Mouse (Mus musculus): ENCODE results near the gene Crybb1.

Gene Crybb1

DNA sequence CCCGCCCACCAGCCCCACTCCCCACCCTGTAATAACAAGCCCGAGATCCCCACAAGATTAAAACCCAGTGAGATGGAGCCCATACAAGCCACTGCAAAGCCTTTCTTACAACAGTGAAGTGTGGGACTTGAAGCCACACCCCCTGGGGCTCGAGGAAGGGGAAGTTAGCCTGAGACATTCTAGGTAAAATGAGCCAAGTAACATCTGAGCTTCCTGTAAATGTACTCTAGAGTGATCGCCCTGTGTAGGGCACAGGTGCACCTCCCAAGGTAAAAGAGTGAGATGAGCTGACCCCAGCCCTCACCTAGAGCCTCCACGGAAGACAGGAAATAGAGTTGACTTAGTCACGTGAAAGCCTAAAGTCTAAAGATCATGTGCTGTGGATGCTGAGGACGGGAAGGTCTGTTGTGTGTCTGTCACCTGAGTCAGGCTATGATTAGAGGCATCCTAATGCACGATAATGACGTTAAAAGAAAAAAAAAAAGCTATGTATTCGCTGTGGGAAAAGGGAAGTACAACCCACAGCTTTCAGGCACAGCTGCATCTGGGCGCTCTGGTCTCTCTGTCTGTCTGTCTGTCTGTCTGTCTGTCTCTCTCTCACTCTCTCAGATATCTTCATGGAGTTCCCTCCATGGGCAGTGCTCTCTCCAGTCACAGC, 31.5 kb downstream of the Crybb1 start:
- no peak for DNase-seq (ENCODE audit: low spot score)

DNA sequence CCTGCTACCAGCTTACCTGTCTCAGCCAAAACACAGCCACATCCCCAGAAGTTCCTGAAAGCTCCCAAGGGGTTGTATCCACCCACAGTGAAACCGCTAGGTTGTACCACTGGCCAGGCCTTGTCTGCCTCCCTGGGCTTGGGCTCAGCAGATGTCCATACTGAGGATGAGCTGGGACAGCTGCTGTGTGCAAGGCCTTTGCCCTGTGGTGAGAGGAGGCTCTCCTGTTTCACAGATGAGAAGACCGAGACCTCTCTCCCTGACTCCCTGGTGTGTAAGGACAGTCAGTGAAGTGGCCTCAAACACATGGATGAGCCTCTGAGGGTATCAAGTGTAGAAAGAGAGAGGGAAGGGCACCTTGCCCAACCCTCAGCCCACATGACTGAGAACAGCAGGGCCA, 32.0 kb downstream of the Crybb1 start:
- no peak for DNase-seq (ENCODE audit: low spot score)

DNA sequence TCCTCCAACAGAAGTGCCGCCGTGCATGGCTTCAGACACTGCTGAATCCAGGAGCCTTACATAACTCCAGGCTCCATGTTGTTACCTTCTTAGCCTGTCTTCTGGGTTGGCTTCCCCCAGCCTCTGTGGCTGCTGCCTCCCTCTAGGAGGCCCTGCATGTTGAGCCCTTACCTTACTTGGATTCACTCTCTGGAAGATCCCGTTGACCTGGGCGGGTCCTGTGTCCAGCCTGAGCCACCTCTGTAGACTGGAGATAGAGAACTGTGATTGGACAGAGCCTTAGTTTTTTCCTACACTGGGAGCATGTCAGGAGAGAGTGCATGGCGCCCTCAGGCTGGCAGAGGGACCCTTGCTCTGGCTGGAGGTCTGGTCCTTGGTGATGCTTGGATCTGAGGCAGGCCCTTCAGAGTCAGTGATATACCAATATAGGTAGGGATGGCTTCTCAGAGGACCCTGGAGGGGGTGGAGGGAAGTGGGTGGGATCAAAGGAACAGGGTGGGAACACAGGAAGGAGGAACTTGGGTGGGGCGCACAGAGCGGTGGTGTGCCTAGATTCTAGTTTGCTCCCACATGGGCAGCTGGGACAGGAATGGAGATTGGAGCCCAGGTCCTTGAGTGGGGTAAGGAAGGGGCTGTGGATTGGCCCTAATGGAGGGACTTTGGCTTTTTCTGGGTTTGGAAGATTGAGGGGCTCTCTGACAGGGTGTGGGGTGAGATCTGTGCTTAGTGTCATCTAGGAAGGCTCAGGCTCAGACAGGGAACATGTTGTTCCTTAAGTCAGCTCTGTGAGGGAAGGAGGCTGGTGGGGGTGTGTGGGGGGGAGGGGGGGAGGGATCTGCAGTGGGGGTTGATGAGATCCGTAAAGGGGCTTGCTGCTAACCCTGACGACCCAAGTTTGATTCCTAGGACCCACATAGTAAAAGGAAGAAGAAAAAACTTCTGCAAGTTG, 32.9 kb downstream of the Crybb1 start:
- DNase-seq (ENCODE audit: low spot score) = no peak

DNA sequence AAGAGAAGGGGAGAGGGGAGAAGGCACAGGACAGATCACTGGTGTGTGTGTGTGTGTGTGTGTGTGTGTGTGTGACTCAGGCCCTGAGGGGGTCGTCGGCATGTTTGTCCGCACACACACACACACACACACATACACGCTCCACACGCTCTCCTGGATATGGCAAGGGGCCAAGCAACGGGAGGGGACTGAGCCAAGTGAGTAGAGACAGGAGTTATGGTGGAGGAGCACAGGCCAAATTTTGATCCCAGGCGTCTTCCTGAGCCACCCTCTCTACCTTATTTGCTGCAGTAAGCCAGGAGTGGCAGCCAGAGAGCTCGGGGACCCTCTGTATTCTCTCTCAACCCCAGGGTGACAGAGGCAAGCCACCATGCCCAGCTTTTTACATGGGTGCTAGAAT, 33.6 kb downstream of the Crybb1 start:
- no peak for DNase-seq (ENCODE audit: low spot score)

DNA sequence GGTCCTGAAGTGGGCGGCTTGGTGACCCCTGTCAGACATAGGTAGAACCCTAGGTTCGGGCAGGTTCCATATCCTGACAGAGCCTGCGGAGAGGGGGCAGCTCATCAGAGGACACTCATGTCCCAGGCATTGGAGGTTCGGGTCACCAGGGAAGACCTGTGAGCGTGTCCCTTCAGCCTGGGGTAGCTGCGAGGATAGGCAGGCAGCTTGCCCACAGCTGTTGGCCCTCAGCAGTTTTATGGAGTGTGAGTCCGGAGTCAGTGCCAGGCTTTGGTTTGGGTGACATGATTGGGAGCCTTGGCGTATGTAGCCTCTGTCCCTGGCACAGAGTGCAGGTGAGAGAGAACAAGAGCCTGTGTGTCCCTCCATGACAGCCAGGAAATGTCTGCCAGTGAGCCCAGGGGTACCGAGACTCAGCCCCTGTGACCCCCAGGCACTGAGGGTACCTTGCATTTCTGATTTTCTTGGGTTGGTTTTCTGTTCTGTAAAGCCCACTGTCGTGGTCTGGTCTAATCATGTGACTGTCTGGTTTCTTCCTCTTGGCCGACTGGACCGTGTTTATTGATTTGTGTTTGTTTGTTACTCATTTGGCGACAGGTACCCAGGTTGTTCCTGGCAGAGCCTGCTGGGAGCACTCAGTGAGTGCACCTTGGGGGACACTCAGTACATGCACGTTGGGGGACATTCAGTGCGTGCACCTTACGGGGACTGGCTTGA, 34.4 kb downstream of the Crybb1 start:
- no peak for DNase-seq (ENCODE audit: low spot score)

DNA sequence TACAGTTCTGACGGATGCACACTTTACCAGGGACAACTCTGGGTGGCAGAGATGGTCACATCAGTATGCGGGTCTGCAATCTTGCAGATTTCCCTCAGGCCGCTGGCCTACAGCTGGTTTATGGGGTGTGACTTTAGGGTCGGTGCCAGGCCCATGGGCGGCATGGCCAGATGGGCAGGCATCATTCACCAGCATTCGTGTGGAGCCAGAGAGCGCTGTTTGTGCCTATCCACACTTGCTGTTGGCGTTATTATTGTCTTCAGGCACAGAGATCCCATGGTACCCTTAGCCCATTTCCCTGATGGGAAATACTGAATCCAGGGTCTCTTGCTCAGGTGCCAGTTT, 34.9 kb downstream of the Crybb1 start:
- DNase-seq (ENCODE audit: low spot score) = no peak

DNA sequence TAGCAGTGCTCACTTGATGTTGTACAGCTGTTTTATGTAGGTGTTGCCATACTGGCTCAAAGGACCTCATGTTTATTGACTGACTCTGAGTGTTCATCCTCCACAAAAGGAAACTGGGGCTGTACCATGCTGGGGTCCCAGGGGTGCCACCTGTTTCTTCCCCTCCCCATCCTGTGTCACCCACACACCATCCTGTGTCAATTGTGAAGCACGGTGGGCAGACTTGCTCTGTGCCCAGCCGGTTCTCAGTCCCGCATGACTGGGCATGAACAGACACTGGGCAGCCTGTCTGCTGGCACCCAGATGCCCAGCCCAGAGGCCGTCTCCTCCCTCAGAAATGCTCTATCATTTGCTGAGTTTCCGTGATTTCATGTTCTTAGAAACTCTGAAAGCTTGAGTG, 36.3 kb downstream of the Crybb1 start:
- DNase-seq (ENCODE audit: low spot score) = no peak

DNA sequence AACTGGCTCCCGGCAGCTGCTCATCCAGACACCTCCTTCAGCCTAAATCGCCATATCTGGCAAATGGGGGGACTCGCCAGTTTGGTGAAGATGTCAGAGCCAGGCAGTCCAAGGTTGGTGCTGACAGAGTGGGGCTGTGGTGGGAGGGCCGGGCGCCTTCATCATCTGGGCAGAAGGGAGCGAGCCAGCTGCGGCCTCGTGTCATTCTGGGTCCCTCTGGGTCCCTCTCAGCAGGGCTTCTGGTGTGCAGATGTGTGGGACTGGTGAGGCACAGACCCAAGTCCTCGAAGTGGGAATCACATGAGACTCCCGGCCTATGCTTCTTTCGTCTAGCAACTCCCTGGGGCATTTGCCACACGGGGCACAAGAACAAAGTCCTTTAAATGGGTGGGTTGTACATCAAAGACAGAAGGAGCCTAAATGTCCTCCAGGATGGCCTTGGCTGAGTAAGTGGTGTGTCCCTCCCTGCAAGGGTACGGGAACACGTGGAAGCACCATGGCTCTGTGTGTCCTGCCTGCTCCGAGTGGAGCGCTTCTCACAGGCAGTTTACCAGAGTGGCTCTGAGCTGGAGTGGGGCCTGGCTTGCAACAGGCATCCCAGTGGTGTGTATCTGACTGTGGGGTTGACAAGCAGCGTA, 36.8 kb downstream of the Crybb1 start:
- no peak for DNase-seq (ENCODE audit: low spot score)

DNA sequence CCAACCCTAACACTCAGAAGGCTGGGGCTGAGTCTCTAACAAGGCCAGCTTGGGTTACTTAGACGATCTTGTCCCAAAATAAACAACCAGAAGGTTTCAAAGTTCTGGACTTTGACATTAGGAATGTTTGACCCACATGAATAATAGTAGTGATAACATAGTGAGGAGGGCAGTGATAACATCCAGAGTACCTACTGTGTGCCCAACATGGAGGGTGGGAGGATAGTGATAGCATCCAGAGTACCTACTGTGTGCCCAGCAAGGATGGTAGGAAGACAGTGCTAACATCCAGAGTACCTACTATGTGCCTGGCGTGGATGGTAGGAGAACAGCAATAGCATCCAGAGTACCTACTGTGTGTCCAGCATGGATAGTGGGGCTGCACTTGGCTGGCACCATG, 38.2 kb downstream of the Crybb1 start:
- no peak for DNase-seq (ENCODE audit: low spot score)

DNA sequence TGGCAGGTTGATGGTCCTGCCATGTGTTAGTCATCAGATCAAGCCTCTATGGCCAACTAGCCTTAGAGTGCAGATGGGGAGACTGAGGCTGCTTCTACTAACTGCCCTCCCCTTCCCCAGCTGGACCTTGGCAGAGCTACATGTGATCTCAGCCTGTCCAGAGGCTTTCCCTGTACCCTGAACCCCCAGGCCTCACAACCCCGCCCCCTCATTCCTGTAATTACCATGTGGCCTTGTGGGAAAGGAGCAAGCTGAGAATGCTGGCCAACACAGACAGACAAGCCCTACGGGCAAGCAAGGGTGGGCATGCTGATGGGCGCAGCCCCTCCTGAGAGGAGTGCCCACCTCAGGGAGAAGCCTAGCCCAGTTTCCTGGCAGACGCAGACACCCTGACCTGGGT, 39.1 kb downstream of the Crybb1 start:
- no peak for DNase-seq (ENCODE audit: low spot score)

DNA sequence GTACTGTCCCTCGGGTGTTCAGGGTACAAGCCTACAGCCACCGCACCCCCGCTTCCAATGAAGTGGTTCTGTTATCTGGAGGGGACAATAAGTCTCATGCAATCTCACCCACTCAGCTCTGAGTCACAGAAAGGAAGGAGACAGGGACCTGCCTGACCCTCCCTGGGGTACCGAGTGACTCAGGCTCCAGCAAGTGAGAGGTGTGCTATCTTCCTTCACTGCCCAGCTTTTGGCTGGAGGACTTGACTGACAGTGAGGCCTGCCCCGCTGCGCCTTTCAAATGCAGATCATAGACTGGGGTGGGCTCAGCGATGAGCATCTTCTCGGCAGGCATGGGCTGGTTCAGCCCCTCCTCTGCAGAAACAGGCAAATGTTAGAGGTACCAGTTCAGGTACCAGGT, 39.5 kb downstream of the Crybb1 start:
- DNase-seq (ENCODE audit: low spot score) = no peak

DNA sequence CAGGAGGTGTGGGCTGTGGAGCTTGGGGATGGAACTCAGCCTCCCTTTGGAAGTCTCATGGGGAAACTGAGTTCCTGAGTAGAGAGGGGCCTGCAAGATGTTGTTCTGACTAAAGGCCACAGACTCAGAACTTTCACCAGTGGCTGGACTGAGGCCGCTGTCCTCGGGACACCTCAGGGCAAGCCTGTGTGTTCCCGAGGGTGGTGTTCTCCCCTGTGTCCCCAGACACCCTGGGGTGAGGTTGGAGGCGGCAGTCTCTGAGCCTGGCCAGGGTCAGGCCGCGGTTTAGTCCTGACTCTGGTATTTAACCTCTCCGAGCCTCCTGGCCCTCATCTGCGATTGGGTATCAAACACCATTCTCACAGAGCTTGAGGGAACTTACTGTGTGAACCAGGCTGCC, 39.9 kb downstream of the Crybb1 start:
- no peak for DNase-seq (ENCODE audit: low spot score)

DNA sequence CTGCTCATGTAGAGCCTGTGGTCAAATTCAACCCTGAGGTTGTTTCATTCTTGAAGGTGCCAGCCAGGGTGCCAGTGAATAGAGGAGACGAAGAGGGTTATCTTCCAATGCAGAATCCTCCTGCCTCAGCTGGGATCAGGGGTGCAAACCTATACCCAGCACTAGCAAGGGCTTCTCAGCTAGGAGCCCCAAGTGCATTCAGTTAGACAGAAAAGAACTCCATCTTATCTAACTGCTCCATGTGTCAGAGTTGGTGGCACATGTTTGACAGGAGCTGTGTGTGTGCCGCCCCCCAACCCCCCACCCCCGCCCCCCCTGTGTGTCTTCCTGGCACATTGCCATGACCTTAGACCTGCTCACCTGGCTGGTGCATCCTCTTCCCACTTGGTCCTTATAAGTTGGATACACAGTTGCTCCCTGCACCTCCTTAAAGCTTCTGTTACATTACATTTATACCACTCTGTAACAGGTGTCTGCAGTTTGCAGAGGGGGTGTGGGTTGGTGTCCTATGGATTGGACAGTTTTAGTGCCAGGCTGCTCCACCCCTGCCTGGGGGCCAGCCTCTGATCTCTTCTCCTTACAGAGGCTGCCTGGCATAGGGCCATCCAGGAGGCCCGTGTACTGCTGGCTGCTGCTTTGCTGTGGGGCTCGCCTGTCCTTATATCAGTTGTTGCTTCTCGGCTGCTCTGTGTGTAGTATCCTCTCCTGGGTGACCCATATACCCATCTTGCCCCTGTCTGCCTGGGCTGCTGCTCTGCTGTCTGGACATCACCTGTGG, 41.0 kb downstream of the Crybb1 start:
- DNase-seq (ENCODE audit: low spot score) = no peak

DNA sequence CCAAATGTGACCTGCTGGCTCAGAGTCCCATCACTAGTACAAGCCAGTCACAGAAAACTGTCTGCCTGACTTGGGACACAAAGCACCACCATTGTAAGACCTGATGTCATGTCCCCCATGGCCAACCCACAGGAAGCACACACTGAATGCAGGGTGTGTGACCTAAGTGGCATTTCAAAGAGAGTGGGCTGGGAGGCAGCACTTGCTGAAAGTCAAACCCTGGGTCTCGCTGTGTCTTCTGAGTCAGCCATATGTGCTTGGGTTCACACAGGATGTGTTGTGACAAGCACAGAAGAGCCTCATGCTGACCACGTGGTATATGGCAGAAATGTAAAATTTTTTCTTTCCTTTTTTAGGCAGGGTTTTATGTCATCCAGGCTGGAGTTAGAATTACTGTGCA, 41.6 kb downstream of the Crybb1 start:
- DNase-seq (ENCODE audit: low spot score) = no peak

DNA sequence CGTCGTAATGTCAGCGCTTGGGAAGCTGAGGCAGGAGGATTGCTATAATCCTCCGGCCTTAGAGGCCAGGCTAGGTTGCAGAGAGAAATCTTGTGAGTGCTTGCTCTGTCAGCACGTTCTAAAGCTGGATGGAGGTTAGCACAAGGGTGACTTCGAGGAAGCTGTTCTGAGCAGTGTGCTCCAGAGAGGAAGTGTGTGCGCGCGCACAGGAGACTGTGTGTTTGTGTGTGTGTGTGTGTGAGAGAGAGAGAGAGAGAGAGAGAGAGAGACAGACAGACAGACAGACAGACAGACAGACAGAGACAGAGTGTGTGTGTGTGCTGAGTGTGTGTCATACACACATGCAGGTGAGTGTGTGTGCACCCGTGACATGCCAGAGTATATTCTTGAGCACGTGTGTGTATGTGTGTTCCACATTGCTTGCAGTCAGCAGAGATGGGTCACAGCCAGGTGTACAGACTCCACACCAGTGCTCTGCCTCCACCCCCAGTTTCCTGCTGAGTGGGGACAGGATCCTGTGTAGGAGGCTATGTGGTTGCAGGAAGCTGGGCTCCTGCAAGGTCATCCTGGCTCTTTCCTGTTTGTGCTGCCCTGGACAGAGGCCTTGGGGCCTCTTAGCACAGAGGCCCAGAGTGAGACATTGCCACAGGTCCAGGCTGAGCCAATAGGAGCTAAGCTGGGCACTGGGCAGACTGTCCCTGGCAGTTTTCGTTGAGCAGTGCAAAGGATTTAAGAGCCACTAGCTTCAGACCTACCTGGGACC, 42.8 kb downstream of the Crybb1 start:
- DNase-seq (ENCODE audit: low spot score) = no peak

DNA sequence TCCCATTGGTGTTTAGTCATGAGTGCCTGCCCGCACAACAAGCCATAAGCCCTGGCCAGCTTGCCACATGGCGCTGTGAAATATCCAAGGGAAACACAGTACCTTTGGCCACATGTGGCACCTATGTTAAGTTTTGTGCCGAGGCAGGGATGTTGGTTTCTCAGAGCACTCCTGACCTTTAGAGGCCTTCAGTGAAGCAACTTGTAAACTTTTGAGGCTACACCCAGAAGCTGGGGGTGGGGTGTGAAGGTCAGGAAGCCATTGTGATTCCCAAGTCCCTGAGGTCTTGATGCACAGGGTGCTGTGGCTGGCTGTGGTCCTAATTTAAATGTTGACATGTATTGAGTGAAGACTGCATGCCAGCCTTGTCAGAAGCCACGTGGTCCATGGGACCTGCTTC, 43.8 kb downstream of the Crybb1 start:
- no peak for DNase-seq (ENCODE audit: low spot score)

DNA sequence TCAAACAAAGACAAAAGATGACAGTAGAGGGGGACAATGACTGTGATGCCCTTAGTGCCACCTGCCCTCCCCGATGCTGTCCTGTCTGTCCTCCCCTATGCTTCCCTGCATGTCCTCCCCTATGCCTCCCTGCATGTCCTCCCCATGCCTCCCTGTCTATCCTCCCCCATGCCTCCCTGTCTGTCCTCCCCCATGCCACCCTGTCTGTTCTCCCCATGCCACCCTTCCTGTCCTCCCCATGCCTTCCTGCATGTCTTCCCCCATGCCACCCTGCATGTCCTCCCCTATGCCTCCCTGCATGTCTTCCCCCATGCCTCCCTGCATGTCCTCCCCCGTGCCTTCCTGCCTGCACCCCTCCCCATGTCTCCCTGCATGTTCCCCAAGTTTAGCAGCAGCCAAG, 44.5 kb downstream of the Crybb1 start:
- DNase-seq (ENCODE audit: low spot score) = no peak

DNA sequence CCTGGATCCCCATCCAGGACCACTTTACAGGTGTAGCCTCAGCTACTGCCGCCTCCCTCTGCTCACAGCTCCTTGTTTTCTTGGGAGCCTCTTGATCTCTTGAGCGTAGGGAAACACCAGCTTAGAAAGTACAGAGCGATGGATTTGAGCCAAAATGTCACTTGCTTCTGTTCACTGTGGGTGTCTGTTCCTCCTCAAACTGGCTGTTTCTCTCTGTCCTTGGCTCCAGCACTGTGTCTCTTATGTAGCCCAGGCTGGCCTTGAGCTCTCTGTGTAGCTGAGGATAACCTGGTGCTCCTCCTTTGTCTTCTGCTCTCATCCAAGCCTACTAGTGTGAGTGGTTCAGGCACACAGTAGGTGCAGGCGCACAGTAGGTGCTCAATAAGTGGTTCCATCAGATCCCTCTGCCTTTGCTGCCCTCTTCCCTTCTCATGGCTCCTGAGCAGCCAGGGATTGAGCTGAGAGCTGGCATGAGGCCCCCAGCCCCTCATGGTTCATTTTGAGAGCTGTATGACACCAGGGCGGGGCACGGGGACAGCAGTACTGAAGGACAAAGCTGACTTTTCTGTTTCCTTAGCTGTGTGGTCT, 45.2 kb downstream of the Crybb1 start:
- no peak for DNase-seq (ENCODE audit: low spot score)

DNA sequence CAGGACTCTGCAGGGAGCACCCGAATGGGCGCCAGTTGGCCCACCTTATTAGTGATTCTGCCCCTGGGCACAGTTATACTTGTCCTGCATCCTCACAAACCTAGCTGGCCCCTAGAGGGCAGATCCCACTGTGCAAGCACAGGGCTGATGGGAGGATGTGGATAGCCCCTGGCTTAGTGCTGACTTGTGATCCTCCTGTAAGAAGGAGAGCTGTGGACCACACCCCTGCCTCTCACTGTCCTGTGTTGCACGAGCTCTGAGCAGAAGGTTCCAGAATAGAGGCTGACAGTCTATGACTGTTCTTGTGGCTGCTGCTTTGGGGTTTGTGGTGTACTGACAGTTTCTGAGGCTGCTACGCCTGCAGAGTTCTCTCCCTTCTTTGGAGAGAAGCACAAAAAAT, 46.1 kb downstream of the Crybb1 start:
- no peak for DNase-seq (ENCODE audit: low spot score)

DNA sequence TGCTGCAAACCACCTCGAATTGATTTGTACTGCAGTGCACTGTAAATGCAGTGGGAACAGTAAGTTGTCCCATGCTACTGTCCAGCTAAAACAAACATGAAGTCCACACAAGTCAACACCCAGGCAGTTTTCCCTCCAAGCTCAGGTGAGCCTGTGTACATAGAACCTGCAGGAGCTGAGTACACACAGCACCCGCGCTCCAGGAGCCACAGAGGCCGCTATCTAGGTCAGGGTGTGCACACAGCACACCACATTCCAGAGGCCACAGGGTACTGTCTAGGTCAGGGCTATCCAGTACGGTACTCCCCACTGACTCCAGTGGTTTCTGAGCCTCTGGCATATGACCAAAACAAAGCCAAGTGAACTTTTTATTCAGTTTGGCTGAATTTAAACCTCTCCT, 46.7 kb downstream of the Crybb1 start:
- DNase-seq (ENCODE audit: low spot score) = no peak

DNA sequence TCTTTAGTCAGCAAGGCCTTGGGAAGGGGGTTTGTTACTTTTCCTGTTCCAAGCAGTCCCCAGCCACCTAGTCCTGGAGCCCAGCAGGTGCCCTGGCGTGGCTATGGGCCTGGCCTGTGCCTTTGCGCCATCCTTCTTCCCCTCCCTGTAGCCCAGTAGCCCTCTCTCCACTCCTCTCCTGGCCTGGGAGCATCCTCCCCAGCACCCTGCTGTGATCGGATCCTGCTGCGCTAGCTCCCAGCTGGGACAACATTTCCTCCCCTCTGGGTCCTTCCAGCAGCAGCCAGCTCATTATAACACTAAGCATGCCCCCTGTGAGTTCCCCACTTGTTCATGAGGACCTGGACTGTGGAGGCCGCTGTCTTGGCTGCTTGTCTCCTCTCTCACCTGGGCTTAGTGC, 50.2 kb downstream of the Crybb1 start:
- no peak for DNase-seq (ENCODE audit: low spot score)
